Mouse (Mus musculus) G1E (cell line): ENCODE measurements around the gene Togaram2.

Experiments
- CTCF ChIP-seq: IDR thresholded peaks from 2 replicates; pipeline ENCODE4 v1.5.1; 2012; ENCODE audit warnings: low read depth, low read length, inconsistent platforms, mixed read lengths
- GATA1 ChIP-seq: IDR thresholded peaks from 2 replicates; pipeline ENCODE4 v1.6.1; 2012; ENCODE audit warnings: borderline replicate concordance, low read length, inconsistent platforms, mixed read lengths
- POLR2AphosphoS5 ChIP-seq: IDR thresholded peaks from 2 replicates; pipeline ENCODE4 v1.6.1; 2012; ENCODE audit warnings: low read depth, low read length, inconsistent platforms; ENCODE audit not compliant: insufficient replicate concordance
- TAL1 ChIP-seq: conservative IDR thresholded peaks from 2 replicates; pipeline ENCODE4 v1.6.1; 2012; ENCODE audit warnings: low read depth, low read length, inconsistent platforms, mixed read lengths

- no peak for TF ChIP-seq CTCF
- TF ChIP-seq GATA1, result no peak
- no peak for TF ChIP-seq TAL1
- no peak for TF ChIP-seq POLR2AphosphoS5
Observed at GRCm38 (mm10) chr17:71760536-71760935, 87.5 kb downstream of the Togaram2 start.
